Mouse (Mus musculus) thymus, adult 2 months (tissue): Measurements from ENCODE around the gene Tnpo2. TPM values are rescaled to one million over a fixed set of nuclear protein-coding genes. Genes with fewer than 3 reads are reported as not detected.

Experiments
- DNase-seq: peaks from one replicate; pipeline ENCODE4 v3.0.0; 2021
- H3K27ac ChIP-seq: fragments of 200-500 bp; 2 replicates; pipeline ENCODE4 v1.5.1; 2012; ENCODE audit warnings: low read length, control low read depth; ENCODE audit not compliant: control insufficient read depth, insufficient read depth
- H3K27me3 ChIP-seq: fragments of 200-500 bp; 2 replicates; pipeline ENCODE4 v1.6.1; 2012; ENCODE audit warnings: mild to moderate bottlenecking, low read length, moderate library complexity, mixed read lengths; ENCODE audit not compliant: control insufficient read depth, insufficient read depth
- H3K36me3 ChIP-seq: fragments of 200-500 bp; 2 replicates; pipeline ENCODE4 v1.6.1; 2012; ENCODE audit warnings: mild to moderate bottlenecking, low read length, moderate library complexity; ENCODE audit not compliant: control insufficient read depth, insufficient read depth
- H3K4me1 ChIP-seq: fragments of 200-500 bp; replicated peaks from 2 replicates; pipeline ENCODE4 v1.6.1; 2012; ENCODE audit warnings: low read length; ENCODE audit not compliant: control insufficient read depth, insufficient read depth
- H3K4me3 ChIP-seq: fragments of 200-500 bp; 2 replicates; pipeline ENCODE4 v1.5.1; 2012; ENCODE audit warnings: mild to moderate bottlenecking, low read length, control low read depth, moderate library complexity; ENCODE audit not compliant: control insufficient read depth, insufficient read depth
- CTCF ChIP-seq: fragments of 200-500 bp; IDR thresholded peaks from 2 replicates; pipeline ENCODE4 v1.5.1; 2012; ENCODE audit warnings: mild to moderate bottlenecking, control low read depth, low read length, moderate library complexity, borderline replicate concordance; ENCODE audit not compliant: control insufficient read depth, poor library complexity, insufficient read depth; ENCODE audit errors: extremely low read depth
- POLR2A ChIP-seq: fragments of 200-500 bp; IDR thresholded peaks from 2 replicates; pipeline ENCODE4 v1.6.1; 2012; ENCODE audit warnings: mild to moderate bottlenecking, low read length, control low read depth, moderate library complexity; ENCODE audit not compliant: control insufficient read depth, poor library complexity, insufficient read depth; ENCODE audit errors: extremely low read depth
- WGBS: fragments of 180-500 bp; shearing (Covaris S2); methylation state at CpG from one replicate; pipeline ENCODE4 v1.1.7; 2018; 5-methylcytosine and 5-hydroxymethylcytosine counted together
- polyA plus RNA-seq: library from polyadenylated mRNA; depleted of rRNA; stranded (reverse); fragments of >200 nt; gene quantifications from 2 replicates; pipeline ENCODE4 v1.2.3, GENCODE M21; 2012

The Tnpo2 gene
- polyA plus RNA-seq, 1 experiment: 138 TPM

DNA sequence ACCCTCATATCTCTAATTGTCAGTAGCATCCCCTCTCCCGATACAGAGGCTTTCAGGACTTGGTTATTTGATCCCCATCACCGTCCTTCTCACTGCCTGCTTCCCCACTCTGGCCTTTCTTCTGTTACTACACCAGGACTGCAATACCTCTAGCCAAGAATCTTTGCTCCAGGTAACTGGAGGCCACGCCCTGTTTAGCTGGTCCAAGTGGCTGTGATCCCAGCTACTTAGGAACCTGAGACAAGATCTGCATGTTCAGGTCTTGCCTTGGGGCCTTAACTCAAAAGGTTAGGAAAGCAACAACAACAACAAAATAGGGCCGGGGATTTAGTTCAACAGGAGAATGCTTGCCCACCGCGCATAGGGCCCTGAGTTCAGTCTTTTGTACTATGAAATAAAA, 6.9 kb downstream of the Tnpo2 start:
- peaks cover 59% of the 10 kb centered on the region for H3K36me3 ChIP-seq
- TF ChIP-seq POLR2A: no peak
- TF ChIP-seq CTCF: no peak
- no peaks in the 10 kb centered on the region for H3K27me3 ChIP-seq
- no peak overlapping the region for H3K27ac ChIP-seq
- no peaks in the 10 kb centered on the region for H3K4me1 ChIP-seq
- 89% methylated on average over 6 of the region's 6 CpGs for WGBS
- DNase-seq: no peak
- H3K4me3 ChIP-seq: no peak overlapping the region

GRCm38 (mm10) chr8:85057367-85057766, 20.7 kb downstream of the Tnpo2 start:
- peaks cover 6% of the 10 kb centered on the region for H3K4me1 ChIP-seq
- WGBS: 88% methylated on average over 7 of the region's 7 CpGs
- no peak for TF ChIP-seq CTCF
- TF ChIP-seq POLR2A: no peak
- DNase-seq: no peak
- H3K36me3 ChIP-seq: peaks cover 32% of the 10 kb centered on the region
- H3K27me3 ChIP-seq: no peaks in the 10 kb centered on the region
- no peak overlapping the region for H3K4me3 ChIP-seq
- H3K27ac ChIP-seq: no peak overlapping the region

DNA sequence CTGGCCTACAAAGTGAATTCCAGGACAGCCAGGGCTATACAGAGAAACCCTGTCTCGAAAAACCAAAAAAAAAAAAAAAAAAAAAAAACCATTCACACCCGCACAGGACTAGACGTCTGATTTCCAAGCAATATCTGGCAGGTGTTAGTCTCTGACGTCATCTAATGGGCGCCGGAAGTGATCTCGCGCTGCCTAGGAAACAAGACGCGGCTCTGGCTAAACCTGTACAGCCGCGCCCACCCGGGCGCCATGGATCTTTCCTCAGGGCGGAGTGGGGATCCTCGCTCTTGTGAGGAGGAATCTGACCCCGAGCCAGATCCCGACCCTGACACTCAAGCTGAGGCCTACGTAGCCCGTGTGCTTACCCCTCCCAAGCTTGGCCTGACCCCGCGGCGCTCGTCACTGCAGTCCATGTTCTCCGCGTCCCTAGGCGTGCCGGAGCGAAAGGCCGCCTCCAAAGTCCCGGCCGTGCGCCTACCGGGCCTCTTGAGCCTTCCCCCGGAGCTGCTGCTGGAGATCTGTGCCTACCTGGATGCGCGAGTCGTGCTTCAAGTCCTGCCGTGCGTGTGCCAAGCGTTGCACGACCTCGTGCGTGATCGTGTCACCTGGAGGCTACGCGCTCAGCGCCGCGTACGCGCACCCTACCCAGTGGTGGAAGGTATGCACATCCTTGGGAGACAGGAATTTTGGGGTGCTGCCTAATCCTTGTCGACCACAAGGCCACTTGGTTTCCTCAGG, 23.3 kb downstream of the Tnpo2 start, which contains the start of gene Fbxw9:
Fbxw9 (plus strand) TSS at position 177 of the 738 bp plus-strand sequence.
- H3K36me3 ChIP-seq: peaks cover 5% of the 10 kb centered on the region
- under 1% methylated on average over 53 of the region's 53 CpGs for WGBS

GRCm38 (mm10) chr8:85062603-85063002, 25.9 kb downstream of the Tnpo2 start:
- no peak for DNase-seq
- H3K4me3 ChIP-seq: no peak overlapping the region
- no peak overlapping the region for H3K27ac ChIP-seq
- TF ChIP-seq CTCF (no peak), POLR2A (no peak)
- H3K4me1 ChIP-seq: peaks cover 6% of the 10 kb centered on the region
- no peaks in the 10 kb centered on the region for H3K36me3 ChIP-seq
- no peaks in the 10 kb centered on the region for H3K27me3 ChIP-seq
- WGBS: 98% methylated on average over 4 of the region's 4 CpGs

More for the DNA sequence above, 23.3 kb downstream of the Tnpo2 start, which contains the start of gene Fbxw9:
- peaks cover 6% of the 10 kb centered on the region for H3K4me1 ChIP-seq
- no peaks in the 10 kb centered on the region for H3K27me3 ChIP-seq
- H3K27ac ChIP-seq: no peak within 1 kb of the TSS
- peak within 1 kb of the TSS; percentile 81 for H3K4me3 ChIP-seq
- TF ChIP-seq CTCF (no peak), POLR2A (no peak)
- peak; percentile 86 for DNase-seq

GRCm38 (mm10) chr8:85065213-85065612, 28.5 kb downstream of the Tnpo2 start:
- peaks cover 5% of the 10 kb centered on the region for H3K4me1 ChIP-seq
- H3K27me3 ChIP-seq: no peaks in the 10 kb centered on the region
- 91% methylated on average over 2 of the region's 2 CpGs for WGBS
- TF ChIP-seq CTCF (no peak), POLR2A (no peak)
- DNase-seq: no peak
- H3K27ac ChIP-seq: no peak overlapping the region
- no peaks in the 10 kb centered on the region for H3K36me3 ChIP-seq
- H3K4me3 ChIP-seq: no peak overlapping the region

GRCm38 (mm10) chr8:85067155-85067554, 30.4 kb downstream of the Tnpo2 start:
- 97% methylated on average over 2 of the region's 2 CpGs for WGBS
- no peaks in the 10 kb centered on the region for H3K27me3 ChIP-seq
- no peak for DNase-seq

More at GRCm38 (mm10) chr8:85067155-85067554, 30.4 kb downstream of the Tnpo2 start:
- no peak overlapping the region for H3K27ac ChIP-seq
- peaks cover 6% of the 10 kb centered on the region for H3K4me1 ChIP-seq
- H3K36me3 ChIP-seq: no peaks in the 10 kb centered on the region
- H3K4me3 ChIP-seq: no peak overlapping the region
- TF ChIP-seq POLR2A (no peak), CTCF (no peak)
